Mouse (Mus musculus): Measurements from ENCODE around the gene Spag5.

DNA sequence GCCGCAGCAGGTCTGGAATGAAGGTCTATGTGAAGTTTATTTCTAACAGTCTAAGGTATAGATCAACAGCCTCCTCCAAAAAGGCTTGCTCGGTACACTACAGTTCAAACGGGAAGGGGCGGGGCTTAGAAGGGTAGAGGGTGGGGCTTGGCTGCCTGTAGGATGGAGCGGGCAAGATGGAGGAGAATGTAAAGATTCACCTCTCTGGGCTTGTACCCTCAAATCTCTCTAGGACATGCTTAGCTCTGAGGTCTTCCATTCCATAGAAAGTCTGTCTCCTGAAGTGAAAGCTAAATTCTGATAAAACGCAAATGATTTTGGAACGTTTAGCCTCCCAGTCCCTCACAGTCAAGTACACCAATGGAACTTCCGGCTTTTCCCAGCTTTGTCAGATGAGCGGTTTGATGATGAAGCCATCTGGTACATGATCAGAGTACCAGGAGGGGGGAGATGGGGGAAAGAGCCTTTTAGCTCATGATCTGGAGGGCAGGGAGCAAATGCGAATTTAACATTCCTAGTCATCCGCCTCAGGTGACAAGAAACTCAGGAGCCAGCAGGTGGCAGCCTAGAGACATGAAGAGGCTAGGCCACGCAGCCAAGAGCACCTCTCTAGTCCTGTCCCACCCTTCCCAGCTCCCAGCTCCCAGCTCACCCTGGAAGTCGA lies 58.9 kb downstream of the Spag5 start:
- peak; percentile 79 for TF ChIP-seq CTCF (IDR thresholded peaks at IDR 0.05)
- 0 out of 2 replicates have a peak, but pooled peaks have one; percentile 18 for TF ChIP-seq EP300 (IDR thresholded peaks at IDR 0.05; ENCODE audit: insufficient read depth, low read depth, low read length)

Data from heart, adult 2 months (tissue).